Mouse (Mus musculus): Measurements from ENCODE around the gene Gm21190.
"Not testable (repeated sequence)": the region's sequence is repeated elsewhere in the genome, so short reads cannot be mapped to it uniquely, and the experiment has no call there.

Gene Gm21190

DNA sequence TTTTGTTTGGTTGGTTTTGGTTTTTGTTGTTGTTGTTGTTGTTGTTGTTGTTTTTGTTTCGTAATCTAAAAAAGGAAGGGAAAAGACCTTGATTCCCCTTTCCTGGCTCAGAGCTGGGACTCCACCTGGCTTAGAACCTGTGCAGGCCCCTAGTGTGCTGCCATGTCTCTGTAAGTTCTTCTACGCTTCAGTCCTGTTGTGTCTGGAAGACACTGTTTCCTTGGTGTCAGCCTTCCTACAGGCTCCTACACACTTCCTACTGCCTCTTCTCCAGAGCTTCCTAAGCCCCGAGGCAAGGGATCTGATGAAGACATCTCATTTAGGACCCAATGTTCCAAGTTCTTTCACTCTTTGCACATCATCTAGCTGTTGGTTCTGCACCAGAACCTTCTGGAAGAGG is 30.7 kb downstream of the Gm21190 start:
- ATAC-seq (ENCODE audit: insufficient number of reproducible peaks, low FRiP score, low TSS enrichment) = 0 out of 2 replicates have a peak, but pooled peaks have one; percentile 40

DNA sequence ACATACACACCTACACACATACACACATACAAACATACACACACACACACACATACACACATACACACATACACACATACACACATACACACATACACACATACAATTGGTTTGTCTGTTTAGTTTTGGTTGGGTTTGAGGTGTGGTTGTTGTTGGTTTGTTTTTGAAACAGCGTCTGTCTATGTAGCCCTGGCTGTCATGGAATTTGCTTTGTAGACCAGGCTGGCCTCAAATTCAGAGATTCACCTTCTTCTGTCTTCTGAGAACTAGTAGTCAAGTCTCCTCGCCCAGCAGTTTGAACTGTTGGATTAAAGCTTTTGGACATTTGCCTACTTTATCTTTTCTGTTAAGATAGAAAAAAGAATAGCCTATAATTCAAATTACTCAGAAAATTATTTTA is 38.1 kb downstream of the Gm21190 start:
- ATAC-seq (ENCODE audit: insufficient number of reproducible peaks, low FRiP score, low TSS enrichment) = peak; percentile 36; the same call in 1 of the 2 replicates

DNA sequence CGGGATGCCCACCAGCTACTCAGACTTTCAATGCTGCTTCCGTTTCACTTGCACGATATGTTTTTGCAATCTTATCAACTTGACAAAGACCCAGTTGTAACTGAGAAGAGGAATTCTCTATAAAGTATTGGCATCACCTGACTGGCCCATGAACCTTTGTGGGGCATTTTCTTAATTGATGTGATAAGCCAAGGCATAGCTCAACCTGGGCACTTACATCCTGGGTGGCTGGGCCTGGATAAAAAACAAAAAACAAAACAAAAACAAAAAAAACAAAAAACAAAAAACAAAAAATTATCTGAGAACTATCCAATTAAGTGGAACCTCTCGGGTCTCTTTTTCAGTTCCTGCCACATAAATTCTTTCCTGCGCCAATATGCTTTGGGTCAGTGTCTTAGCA is 40.3 kb downstream of the Gm21190 start:
- no peak for ATAC-seq (ENCODE audit: insufficient number of reproducible peaks, low FRiP score, low TSS enrichment)

DNA sequence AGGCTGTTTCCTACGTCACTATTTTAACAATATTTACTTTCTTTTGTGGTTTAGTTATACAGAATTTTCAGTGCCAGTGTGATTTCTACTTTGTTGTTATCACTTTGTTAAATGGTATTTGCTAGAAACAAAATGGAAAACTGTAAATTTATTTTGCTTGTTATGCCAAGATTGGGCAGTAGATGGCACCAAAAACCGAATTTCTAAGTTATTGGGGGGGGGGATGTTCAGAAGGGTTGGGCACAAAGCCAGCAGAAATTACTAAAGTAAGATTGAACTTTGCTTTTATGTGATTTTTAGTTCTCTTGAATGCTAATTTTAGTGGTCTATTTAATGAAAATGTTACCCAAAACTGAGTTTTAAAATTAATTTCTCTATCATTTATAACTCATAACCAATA is 44.4 kb downstream of the Gm21190 start:
- not testable (repeated sequence) for ATAC-seq (ENCODE audit: insufficient number of reproducible peaks, low FRiP score, low TSS enrichment)

DNA sequence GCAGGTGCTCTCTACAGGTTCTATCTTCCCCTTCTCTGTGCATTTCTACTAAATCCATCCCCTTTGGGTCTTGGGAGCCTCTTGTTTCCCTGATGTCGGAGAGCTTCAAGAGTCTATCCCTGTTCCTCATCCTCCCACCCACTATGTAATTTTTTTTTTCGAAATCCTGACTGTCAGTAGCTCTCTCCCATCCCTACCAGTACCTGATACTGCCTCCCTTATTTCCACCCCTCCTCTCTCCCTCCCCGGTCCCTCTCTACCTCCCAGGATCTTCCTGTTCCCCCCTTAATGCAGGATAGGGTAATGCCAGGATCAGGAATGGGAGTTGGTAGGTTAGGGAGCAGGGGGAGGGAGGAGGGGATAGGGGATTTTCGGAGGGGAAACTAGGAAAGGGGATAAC is 45.4 kb downstream of the Gm21190 start:
- ATAC-seq (ENCODE audit: insufficient number of reproducible peaks, low FRiP score, low TSS enrichment) = not testable (repeated sequence)

DNA sequence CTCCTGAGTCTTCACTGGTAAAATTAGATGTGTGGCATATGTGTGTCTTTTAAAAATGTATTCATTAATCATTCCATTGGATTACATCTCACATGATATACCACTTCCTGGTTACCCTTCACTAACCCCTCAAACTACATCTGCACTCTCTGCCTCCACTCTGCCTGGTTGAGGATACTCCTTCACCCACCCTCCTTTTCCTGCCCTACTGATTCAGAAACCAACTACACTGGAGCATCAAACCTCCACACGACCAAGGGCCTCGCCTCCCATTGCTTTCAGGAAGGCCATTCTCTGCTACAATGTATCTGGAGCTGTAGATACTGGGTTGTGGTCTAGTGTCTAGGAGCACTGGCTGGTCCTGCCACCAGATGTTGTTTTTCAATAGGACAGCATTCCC is 46.2 kb downstream of the Gm21190 start:
- ATAC-seq (ENCODE audit: insufficient number of reproducible peaks, low FRiP score, low TSS enrichment) = not testable (repeated sequence)

DNA sequence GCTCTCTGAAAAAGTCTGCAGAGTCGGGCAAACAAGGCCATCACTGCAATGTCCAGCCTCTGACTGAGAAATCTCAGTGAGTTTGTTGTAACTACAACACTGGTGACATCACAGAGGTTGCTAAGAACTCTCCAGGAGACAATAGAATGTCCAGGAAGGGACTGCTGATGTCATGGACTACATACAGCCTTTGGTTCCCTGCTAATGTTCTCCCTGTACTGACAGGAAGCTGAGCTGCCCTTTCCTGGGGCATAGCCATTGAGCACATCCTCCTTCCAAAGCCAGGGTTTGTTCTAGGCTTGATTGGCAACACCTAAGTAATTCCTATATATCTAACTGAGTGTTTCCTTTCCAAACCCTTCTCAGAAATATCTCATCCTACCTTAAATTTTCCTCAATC is 52.6 kb downstream of the Gm21190 start, which contains the start of gene Gm21149:
Gene Gm21149, minus strand, starts transcription at position 101 of the 400 bp plus-strand sequence.
- not testable (repeated sequence) for ATAC-seq (ENCODE audit: insufficient number of reproducible peaks, low FRiP score, low TSS enrichment)

All from cerebellum, adult (tissue).